Mouse (Mus musculus) myocyte (in vitro differentiated cells): ENCODE results near the gene Cyb5r1. TPM values are rescaled to one million over a fixed set of nuclear protein-coding genes. Genes with fewer than 3 reads are reported as not detected.
A peak's percentile ranks its signal among the peaks of the same experiment; 100 is the strongest.

Experiments
- H3K27me3 ChIP-seq: one replicate; pipeline ENCODE4 v1.6.1; 2011; ENCODE audit not compliant: control insufficient read depth, insufficient read depth, insufficient read length
- H3K36me3 ChIP-seq: one replicate; pipeline ENCODE4 v1.6.1; 2011; ENCODE audit not compliant: control insufficient read depth, insufficient read depth
- H3K4me2 ChIP-seq: one replicate; pipeline ENCODE4 v1.6.1; 2011; ENCODE audit warnings: low read depth, control low read depth
- H3K4me3 ChIP-seq: one replicate; pipeline ENCODE4 v1.5.1; 2011; ENCODE audit warnings: mild to moderate bottlenecking, control low read depth, moderate library complexity
- H3K79me2 ChIP-seq: one replicate; pipeline ENCODE4 v1.6.1; 2011; ENCODE audit not compliant: control insufficient read depth, insufficient read depth
- H3ac ChIP-seq: one replicate; pipeline ENCODE4 v1.6.1; 2011; ENCODE audit not compliant: control insufficient read depth, insufficient read length
- CEBPB ChIP-seq: IDR thresholded peaks from 2 replicates; pipeline ENCODE4 v1.6.1; 2011; ENCODE audit warnings: mild to moderate bottlenecking, moderate library complexity; ENCODE audit not compliant: poor library complexity, insufficient read depth, severe bottlenecking
- E2F4 ChIP-seq: IDR thresholded peaks from one replicate; pipeline ENCODE4 v1.6.1; 2011; ENCODE audit warnings: mild to moderate bottlenecking, control low read depth, moderate library complexity; ENCODE audit not compliant: insufficient read depth
- MAX ChIP-seq: IDR thresholded peaks from one replicate; pipeline ENCODE4 v1.6.1; 2011; ENCODE audit warnings: low read depth, mild to moderate bottlenecking, control low read depth
- MYOD1 ChIP-seq, 3 experiments: IDR thresholded peaks; one replicate each; pipeline ENCODE4 v1.6.1; 2011; ENCODE audit warnings: control low read depth in 2 of 3, low read depth in 2 of 3, mild to moderate bottlenecking in 2 of 3, moderate library complexity in 1 of 3; ENCODE audit not compliant: insufficient read length in 2 of 3, control insufficient read depth in 1 of 3
- MYOG ChIP-seq, 3 experiments: IDR thresholded peaks; one replicate each; pipeline ENCODE4 v1.6.1; 2011; ENCODE audit warnings: control low read depth in 2 of 3, low read depth in 2 of 3, mild to moderate bottlenecking in 2 of 3; ENCODE audit not compliant: insufficient read length in 2 of 3, control insufficient read depth in 1 of 3, insufficient read depth in 1 of 3
- POLR2A ChIP-seq: IDR thresholded peaks from one replicate; pipeline ENCODE4 v1.6.1; 2011; ENCODE audit warnings: low read depth, mild to moderate bottlenecking, control low read depth, moderate library complexity; ENCODE audit not compliant: insufficient read length
- POLR2AphosphoS2 ChIP-seq: IDR thresholded peaks from one replicate; pipeline ENCODE4 v1.6.1; 2011; ENCODE audit warnings: low read depth, control low read depth; ENCODE audit not compliant: insufficient read length
- REST ChIP-seq: IDR thresholded peaks from one replicate; pipeline ENCODE4 v1.6.1; 2011; ENCODE audit warnings: mild to moderate bottlenecking, control low read depth, moderate library complexity; ENCODE audit not compliant: insufficient read depth, insufficient read length
- SRF ChIP-seq: IDR thresholded peaks from one replicate; pipeline ENCODE4 v1.6.1; 2011; ENCODE audit warnings: low read depth; ENCODE audit not compliant: control insufficient read depth, insufficient read length
- TCF12 ChIP-seq: IDR thresholded peaks from one replicate; pipeline ENCODE4 v1.6.1; 2011; ENCODE audit warnings: mild to moderate bottlenecking, control low read depth; ENCODE audit not compliant: poor library complexity, insufficient read depth, severe bottlenecking
- TCF3 ChIP-seq: IDR thresholded peaks from one replicate; pipeline ENCODE4 v1.6.1; 2011; ENCODE audit warnings: low read depth, control low read depth; ENCODE audit not compliant: insufficient read length
- USF1 ChIP-seq: IDR thresholded peaks from one replicate; pipeline ENCODE4 v1.6.1; 2011; ENCODE audit warnings: low read depth, mild to moderate bottlenecking, control low read depth, moderate library complexity
- polyA plus RNA-seq: library from polyadenylated mRNA; unstranded; fragments of >200 nt; fragmentation: generic; extraction: Trizol; gene quantifications from one replicate; pipeline ENCODE4 v1.2.1, GENCODE M21; 2012; ENCODE audit warnings: missing spikeins

Cyb5r1 gene
- polyA plus RNA-seq, 1 experiment, result 452 TPM

- Histone ChIP-seq H3K36me3 (peaks cover 16% of the 10 kb centered on the region), H3K4me2 (peak within 1 kb of the TSS; percentile 90), H3K27me3 (no peaks in the 10 kb centered on the region), H3K4me3 (peak within 1 kb of the TSS; percentile 86), H3K79me2 (peaks cover 43% of the 10 kb centered on the region), H3ac (peak within 1 kb of the TSS; percentile 18)
- TF ChIP-seq REST (peak; percentile 8), MYOG (IDR thresholded peaks at IDR 0.05; ENCODE audit: control insufficient read depth in 1 of 3, insufficient read depth in 1 of 3, insufficient read length in 2 of 3, low read depth in 2 of 3) (peak in 1 of 3 experiments; percentile 16), TCF12 (no peak), SRF (no peak), CEBPB (no peak), POLR2A (peak; percentile 96), POLR2AphosphoS2 (peak; percentile 99)
Observed at GRCm38 (mm10) chr1:134361857-134362212, 43.5 kb upstream of the Cyb5r1 start, which contains the start of gene Tmem183a. Tmem183a (minus strand) TSS chr1:134361979.

- peaks cover 32% of the 10 kb centered on the region for H3K79me2 ChIP-seq
Observed at GRCm38 (mm10) chr1:134363194-134363593, 42.2 kb upstream of the Cyb5r1 start.

GRCm38 (mm10) chr1:134365491-134365890 is 39.9 kb upstream of the Cyb5r1 start:
- H3K27me3 ChIP-seq, result no peaks in the 10 kb centered on the region
- no peak for TF ChIP-seq SRF
- no peak for TF ChIP-seq MAX
- TF ChIP-seq USF1, result no peak
- no peak for TF ChIP-seq TCF3
- TF ChIP-seq REST, result no peak
- TF ChIP-seq POLR2A, result no peak
- TF ChIP-seq CEBPB, result no peak
- TF ChIP-seq TCF12, result no peak
- no peak for TF ChIP-seq E2F4
- no peak for TF ChIP-seq MYOG (IDR thresholded peaks at IDR 0.05; ENCODE audit: control insufficient read depth in 1 of 3, insufficient read depth in 1 of 3, insufficient read length in 2 of 3, low read depth in 2 of 3)
- TF ChIP-seq POLR2AphosphoS2, result no peak
- TF ChIP-seq MYOD1 (IDR thresholded peaks at IDR 0.05; ENCODE audit: control insufficient read depth in 1 of 3, insufficient read length in 2 of 3, low read depth in 2 of 3), result no peak
- H3K79me2 ChIP-seq, result peaks cover 10% of the 10 kb centered on the region
- H3ac ChIP-seq, result no peak overlapping the region
- H3K36me3 ChIP-seq, result no peaks in the 10 kb centered on the region
- H3K4me3 ChIP-seq, result no peak overlapping the region
- no peak overlapping the region for H3K4me2 ChIP-seq

More at GRCm38 (mm10) chr1:134363194-134363593, 42.2 kb upstream of the Cyb5r1 start:
- no peak for TF ChIP-seq POLR2AphosphoS2
- no peak for TF ChIP-seq CEBPB
- TF ChIP-seq MAX, result no peak
- TF ChIP-seq SRF, result no peak
- TF ChIP-seq REST, result no peak
- TF ChIP-seq USF1, result no peak
- H3K4me2 ChIP-seq, result no peak overlapping the region
- H3K27me3 ChIP-seq, result no peaks in the 10 kb centered on the region
- H3K36me3 ChIP-seq, result peaks cover 12% of the 10 kb centered on the region
- no peak overlapping the region for H3K4me3 ChIP-seq
- H3ac ChIP-seq, result no peak overlapping the region

GRCm38 (mm10) chr1:134368777-134369337 is 36.5 kb upstream of the Cyb5r1 start:
- Histone ChIP-seq H3K79me2 (no peaks in the 10 kb centered on the region), H3K36me3 (no peaks in the 10 kb centered on the region), H3K27me3 (no peaks in the 10 kb centered on the region), H3K4me2 (no peak overlapping the region), H3ac (no peak overlapping the region), H3K4me3 (no peak overlapping the region)
- TF ChIP-seq TCF12 (no peak), USF1 (peak; percentile 18)

- no peak overlapping the region for H3ac ChIP-seq
- H3K4me3 ChIP-seq, result no peak overlapping the region
- TF ChIP-seq USF1 (no peak), CEBPB (no peak), POLR2A (no peak), MAX (no peak), SRF (no peak), REST (no peak), POLR2AphosphoS2 (no peak), TCF12 (peak; percentile 39), TCF3 (peak; percentile 11), MYOD1 (IDR thresholded peaks at IDR 0.05; ENCODE audit: control insufficient read depth in 1 of 3, insufficient read length in 2 of 3, low read depth in 2 of 3) (peak; percentile 66 to 91 (median 81)), MYOG (IDR thresholded peaks at IDR 0.05; ENCODE audit: control insufficient read depth in 1 of 3, insufficient read depth in 1 of 3, insufficient read length in 2 of 3, low read depth in 2 of 3) (no peak), E2F4 (no peak)
- H3K27me3 ChIP-seq, result no peaks in the 10 kb centered on the region
- H3K4me2 ChIP-seq, result no peak overlapping the region
- H3K79me2 ChIP-seq, result no peaks in the 10 kb centered on the region
- H3K36me3 ChIP-seq, result no peaks in the 10 kb centered on the region
Observed at GRCm38 (mm10) chr1:134374124-134374523, 31.2 kb upstream of the Cyb5r1 start.

GRCm38 (mm10) chr1:134381051-134381450 is 24.3 kb upstream of the Cyb5r1 start:
- H3K36me3 ChIP-seq, result no peaks in the 10 kb centered on the region
- TF ChIP-seq USF1 (no peak), SRF (no peak), MYOD1 (IDR thresholded peaks at IDR 0.05; ENCODE audit: control insufficient read depth in 1 of 3, insufficient read length in 2 of 3, low read depth in 2 of 3) (no peak), REST (no peak), POLR2A (no peak), TCF12 (no peak)
- H3K4me3 ChIP-seq, result no peak overlapping the region
- no peaks in the 10 kb centered on the region for H3K27me3 ChIP-seq
- H3K4me2 ChIP-seq, result no peak overlapping the region
- no peaks in the 10 kb centered on the region for H3K79me2 ChIP-seq
- H3ac ChIP-seq, result no peak overlapping the region
